Mouse (Mus musculus) lung, postnatal 0 days (tissue): ENCODE data around the gene Cpsf3.

ENCODE experiments used
- CTCF ChIP-seq: IDR thresholded peaks from 2 replicates; pipeline ENCODE4 v1.5.1; 2016; ENCODE audit warnings: antibody characterized with exemption, mild to moderate bottlenecking
- EP300 ChIP-seq: IDR thresholded peaks from 2 replicates; pipeline ENCODE4 v1.6.1; 2016; ENCODE audit warnings: antibody characterized with exemption, mild to moderate bottlenecking, control low read depth

DNA sequence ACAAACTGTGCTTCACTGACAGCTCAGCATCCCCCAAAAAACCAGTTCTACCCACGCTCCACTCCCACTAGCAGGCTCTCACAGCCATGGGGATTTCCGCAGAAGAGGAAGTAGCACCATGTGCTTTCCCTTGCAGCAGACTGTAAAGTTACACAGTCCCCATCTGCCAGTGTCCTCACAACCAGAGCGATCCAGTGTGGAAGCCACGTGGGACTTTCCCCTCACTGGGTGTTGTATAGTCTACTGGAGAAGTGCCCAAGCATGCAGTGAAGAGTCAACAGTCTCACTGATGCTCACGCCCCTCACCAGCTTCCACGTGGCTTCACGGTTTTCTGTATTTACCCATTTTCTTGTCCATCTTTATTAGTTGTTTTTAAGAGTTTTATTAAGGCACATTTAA is 50.7 kb downstream of the Cpsf3 start:
- no peak for TF ChIP-seq CTCF
- TF ChIP-seq EP300 = no peak
